Mouse (Mus musculus): ENCODE measurements around the gene Ipo7. TPM values are rescaled to one million over a fixed set of nuclear protein-coding genes. Genes with fewer than 3 reads are reported as not detected.

Ipo7 gene
- polyA plus RNA-seq, 1 experiment, result 28.3 TPM

DNA sequence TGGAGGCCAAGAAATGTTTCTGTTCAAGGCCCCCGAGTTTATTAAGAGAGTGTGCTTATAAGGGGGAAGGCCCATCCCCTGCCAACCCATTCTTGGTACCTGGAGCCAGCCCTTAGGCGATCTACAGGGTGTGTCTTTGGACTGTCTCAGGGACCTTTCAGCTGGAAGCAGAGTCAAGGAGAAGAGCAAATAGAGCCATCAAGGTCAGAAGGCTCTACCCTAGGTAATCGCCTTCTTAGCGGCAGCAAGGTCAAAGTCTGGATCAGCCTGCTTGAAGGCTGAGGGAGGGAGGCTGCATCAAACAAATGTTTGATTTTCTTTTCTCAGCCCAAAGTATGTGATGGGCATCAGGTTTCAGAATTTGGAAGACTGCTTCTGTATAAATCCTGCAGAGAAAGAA, 19.7 kb upstream of the Ipo7 start:
- Histone ChIP-seq H3K36me3 (ENCODE audit: control insufficient read depth, insufficient read depth) (no peaks in the 10 kb centered on the region), H3K27me3 (ENCODE audit: control insufficient read depth, insufficient read depth, insufficient read length) (no peaks in the 10 kb centered on the region), H3K79me2 (ENCODE audit: control insufficient read depth, insufficient read depth) (no peaks in the 10 kb centered on the region), H3K4me2 (ENCODE audit: low read depth) (no peak overlapping the region), H3ac (ENCODE audit: control insufficient read depth, insufficient read length) (no peak overlapping the region), H3K4me3 (no peak overlapping the region)
- TF ChIP-seq USF1 (IDR thresholded peaks at IDR 0.05; ENCODE audit: low read depth), result no peak
- TF ChIP-seq SRF (IDR thresholded peaks at IDR 0.05; ENCODE audit: control insufficient read depth, insufficient read length, low read depth), result no peak
- TF ChIP-seq TCF3 (IDR thresholded peaks at IDR 0.05; ENCODE audit: insufficient read length, low read depth), result no peak
- no peak for TF ChIP-seq POLR2AphosphoS2 (IDR thresholded peaks at IDR 0.05; ENCODE audit: insufficient read length, low read depth)
- TF ChIP-seq TCF12 (IDR thresholded peaks at IDR 0.05; ENCODE audit: insufficient read depth, poor library complexity, severe bottlenecking), result no peak

DNA sequence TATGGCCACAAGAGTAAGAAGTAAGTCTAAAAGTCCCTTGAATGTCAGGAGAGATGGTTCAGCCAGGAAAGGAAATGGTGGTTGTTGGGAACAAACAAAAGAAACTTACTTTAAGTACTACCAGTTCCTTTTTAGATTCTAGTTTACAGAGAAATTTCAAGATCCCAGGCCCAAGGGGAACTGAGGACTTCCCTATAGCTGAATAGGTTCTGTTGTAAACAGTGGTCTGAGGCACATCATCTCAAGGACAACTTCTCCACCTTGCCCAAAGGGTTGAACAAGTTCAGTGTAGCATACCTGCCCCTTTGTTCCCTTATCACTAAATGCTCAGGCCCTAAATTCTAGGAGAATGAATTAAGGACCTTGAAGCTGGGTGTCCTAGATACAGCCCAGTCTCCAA, 16.0 kb upstream of the Ipo7 start:
- no peak for TF ChIP-seq MYOD1 (IDR thresholded peaks at IDR 0.05; ENCODE audit: control insufficient read depth in 1 of 3, insufficient read length in 2 of 3, low read depth in 2 of 3)
- H3K4me2 ChIP-seq (ENCODE audit: low read depth), result no peak overlapping the region
- no peak overlapping the region for H3K4me3 ChIP-seq
- H3ac ChIP-seq (ENCODE audit: control insufficient read depth, insufficient read length), result no peak overlapping the region
- no peaks in the 10 kb centered on the region for H3K36me3 ChIP-seq (ENCODE audit: control insufficient read depth, insufficient read depth)
- H3K79me2 ChIP-seq (ENCODE audit: control insufficient read depth, insufficient read depth), result no peaks in the 10 kb centered on the region
- H3K27me3 ChIP-seq (ENCODE audit: control insufficient read depth, insufficient read depth, insufficient read length), result no peaks in the 10 kb centered on the region

DNA sequence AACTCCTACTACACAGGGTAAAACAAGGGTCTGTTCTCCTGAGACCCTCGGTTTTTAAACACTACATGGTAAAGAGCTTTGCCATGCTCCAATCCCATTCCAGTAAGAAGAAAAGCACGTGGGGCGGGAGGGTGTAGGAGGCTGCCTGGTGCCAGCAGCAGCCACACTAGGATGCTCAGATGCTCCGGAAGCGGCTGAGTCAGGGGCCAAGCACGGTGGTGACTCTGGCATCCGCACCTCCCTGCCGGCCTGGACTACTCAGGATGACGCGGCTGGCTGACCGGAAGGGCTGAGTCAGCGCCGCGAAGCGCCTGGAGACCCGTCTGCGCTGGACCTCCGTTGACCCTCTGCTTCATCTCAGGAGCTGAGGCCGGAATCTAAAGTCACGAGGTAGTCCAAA, 15.1 kb upstream of the Ipo7 start:
- Histone ChIP-seq H3K4me3 (no peak overlapping the region), H3K4me2 (ENCODE audit: low read depth) (peak overlapping the region; percentile 76)

DNA sequence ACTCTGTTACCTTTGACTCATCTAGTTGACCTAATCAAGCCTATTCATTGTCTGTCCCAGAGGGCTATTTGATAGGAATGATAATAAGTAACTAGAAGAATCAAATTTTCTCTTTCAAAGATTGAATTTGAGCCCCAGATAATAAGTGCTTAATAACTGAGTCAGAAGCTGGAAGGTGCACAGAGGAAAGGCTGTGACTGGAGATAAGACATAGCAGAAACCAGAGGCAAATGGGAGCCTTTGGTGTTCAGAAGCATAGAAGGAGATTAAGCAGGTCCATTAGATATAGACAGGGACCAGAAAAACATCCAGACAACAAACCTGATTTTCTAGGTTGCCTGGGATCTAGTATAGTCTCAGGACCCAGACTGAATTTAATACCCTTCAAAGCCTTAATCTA, 12.1 kb upstream of the Ipo7 start:
- no peaks in the 10 kb centered on the region for H3K27me3 ChIP-seq (ENCODE audit: control insufficient read depth, insufficient read depth, insufficient read length)
- TF ChIP-seq POLR2AphosphoS2 (IDR thresholded peaks at IDR 0.05; ENCODE audit: insufficient read length, low read depth) (no peak), E2F4 (IDR thresholded peaks at IDR 0.05; ENCODE audit: insufficient read depth) (no peak), CEBPB (IDR thresholded peaks at IDR 0.05; ENCODE audit: insufficient read depth, poor library complexity, severe bottlenecking) (no peak), USF1 (IDR thresholded peaks at IDR 0.05; ENCODE audit: low read depth) (no peak), REST (IDR thresholded peaks at IDR 0.05; ENCODE audit: insufficient read depth, insufficient read length) (no peak), TCF12 (IDR thresholded peaks at IDR 0.05; ENCODE audit: insufficient read depth, poor library complexity, severe bottlenecking) (no peak), SRF (IDR thresholded peaks at IDR 0.05; ENCODE audit: control insufficient read depth, insufficient read length, low read depth) (no peak), MYOG (IDR thresholded peaks at IDR 0.05; ENCODE audit: control insufficient read depth in 1 of 3, insufficient read depth in 1 of 3, insufficient read length in 2 of 3, low read depth in 2 of 3) (no peak), TCF3 (IDR thresholded peaks at IDR 0.05; ENCODE audit: insufficient read length, low read depth) (no peak), MAX (IDR thresholded peaks at IDR 0.05; ENCODE audit: low read depth) (no peak), POLR2A (IDR thresholded peaks at IDR 0.05; ENCODE audit: insufficient read length, low read depth) (no peak), MYOD1 (IDR thresholded peaks at IDR 0.05; ENCODE audit: control insufficient read depth in 1 of 3, insufficient read length in 2 of 3, low read depth in 2 of 3) (no peak)
- H3K4me2 ChIP-seq (ENCODE audit: low read depth), result no peak overlapping the region
- H3K36me3 ChIP-seq (ENCODE audit: control insufficient read depth, insufficient read depth), result no peaks in the 10 kb centered on the region
- H3ac ChIP-seq (ENCODE audit: control insufficient read depth, insufficient read length), result no peak overlapping the region
- H3K4me3 ChIP-seq, result no peak overlapping the region
- no peaks in the 10 kb centered on the region for H3K79me2 ChIP-seq (ENCODE audit: control insufficient read depth, insufficient read depth)

More for the DNA sequence above, 15.1 kb upstream of the Ipo7 start:
- TF ChIP-seq MYOG (IDR thresholded peaks at IDR 0.05; ENCODE audit: control insufficient read depth in 1 of 3, insufficient read depth in 1 of 3, insufficient read length in 2 of 3, low read depth in 2 of 3) (peak in 1 of 3 experiments; percentile 46), USF1 (IDR thresholded peaks at IDR 0.05; ENCODE audit: low read depth) (peak; percentile 57), TCF12 (IDR thresholded peaks at IDR 0.05; ENCODE audit: insufficient read depth, poor library complexity, severe bottlenecking) (no peak), POLR2A (IDR thresholded peaks at IDR 0.05; ENCODE audit: insufficient read length, low read depth) (peak; percentile 52)
- Histone ChIP-seq H3K27me3 (ENCODE audit: control insufficient read depth, insufficient read depth, insufficient read length) (no peaks in the 10 kb centered on the region), H3K36me3 (ENCODE audit: control insufficient read depth, insufficient read depth) (no peaks in the 10 kb centered on the region), H3K79me2 (ENCODE audit: control insufficient read depth, insufficient read depth) (no peaks in the 10 kb centered on the region), H3ac (ENCODE audit: control insufficient read depth, insufficient read length) (no peak overlapping the region)

DNA sequence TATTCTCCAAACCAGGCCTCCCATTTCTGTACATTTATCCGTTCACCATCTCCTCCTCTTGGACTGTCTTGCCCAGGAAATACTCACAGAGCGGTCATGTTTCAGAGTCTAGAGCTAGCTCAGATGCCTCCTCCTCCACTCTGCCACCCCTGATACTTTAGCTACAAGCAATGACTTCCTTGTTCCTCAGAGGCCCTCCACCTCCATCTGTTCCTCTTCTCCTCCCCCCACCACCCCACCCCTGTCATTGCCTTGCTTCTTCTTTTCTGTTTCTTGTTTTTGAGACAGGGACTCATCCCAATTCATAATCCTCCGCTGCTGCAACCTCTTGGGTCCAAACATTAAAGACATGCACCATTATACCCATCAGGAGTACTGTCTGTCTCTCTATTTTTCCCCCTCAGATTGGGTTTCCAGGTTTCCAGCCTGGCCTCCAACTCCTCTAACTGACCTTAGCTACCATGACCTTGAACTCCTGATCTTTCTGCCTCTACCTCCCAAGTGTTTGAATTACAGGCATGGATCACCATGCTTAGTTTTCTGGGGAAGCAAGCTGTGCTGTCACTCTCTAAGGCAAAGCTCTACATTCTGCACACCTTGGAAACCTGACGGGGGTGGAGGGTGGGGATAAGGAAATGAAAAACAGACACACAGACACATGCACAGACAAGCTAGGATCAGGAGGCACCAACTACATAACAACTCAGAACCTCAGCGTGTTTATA, 11.4 kb upstream of the Ipo7 start:
- no peak for TF ChIP-seq MAX (IDR thresholded peaks at IDR 0.05; ENCODE audit: low read depth)
- no peak for TF ChIP-seq USF1 (IDR thresholded peaks at IDR 0.05; ENCODE audit: low read depth)
- no peak for TF ChIP-seq TCF3 (IDR thresholded peaks at IDR 0.05; ENCODE audit: insufficient read length, low read depth)
- TF ChIP-seq POLR2A (IDR thresholded peaks at IDR 0.05; ENCODE audit: insufficient read length, low read depth), result no peak
- TF ChIP-seq TCF12 (IDR thresholded peaks at IDR 0.05; ENCODE audit: insufficient read depth, poor library complexity, severe bottlenecking), result no peak
- no peak for TF ChIP-seq SRF (IDR thresholded peaks at IDR 0.05; ENCODE audit: control insufficient read depth, insufficient read length, low read depth)
- no peak for TF ChIP-seq MYOD1 (IDR thresholded peaks at IDR 0.05; ENCODE audit: control insufficient read depth in 1 of 3, insufficient read length in 2 of 3, low read depth in 2 of 3)
- no peak for TF ChIP-seq REST (IDR thresholded peaks at IDR 0.05; ENCODE audit: insufficient read depth, insufficient read length)
- no peak for TF ChIP-seq CEBPB (IDR thresholded peaks at IDR 0.05; ENCODE audit: insufficient read depth, poor library complexity, severe bottlenecking)
- no peak for TF ChIP-seq MYOG (IDR thresholded peaks at IDR 0.05; ENCODE audit: control insufficient read depth in 1 of 3, insufficient read depth in 1 of 3, insufficient read length in 2 of 3, low read depth in 2 of 3)
- no peak for TF ChIP-seq E2F4 (IDR thresholded peaks at IDR 0.05; ENCODE audit: insufficient read depth)
- TF ChIP-seq POLR2AphosphoS2 (IDR thresholded peaks at IDR 0.05; ENCODE audit: insufficient read length, low read depth), result no peak
- Histone ChIP-seq H3ac (ENCODE audit: control insufficient read depth, insufficient read length) (no peak overlapping the region), H3K27me3 (ENCODE audit: control insufficient read depth, insufficient read depth, insufficient read length) (no peaks in the 10 kb centered on the region), H3K4me3 (no peak overlapping the region), H3K36me3 (ENCODE audit: control insufficient read depth, insufficient read depth) (no peaks in the 10 kb centered on the region), H3K4me2 (ENCODE audit: low read depth) (no peak overlapping the region), H3K79me2 (ENCODE audit: control insufficient read depth, insufficient read depth) (no peaks in the 10 kb centered on the region)

All from myocyte (in vitro differentiated cells).